Mouse (Mus musculus) megakaryocyte progenitor cell, adult 5-6 weeks (primary cell): ENCODE measurements around the gene Anxa6. TPM values are rescaled to one million over a fixed set of nuclear protein-coding genes. Genes with fewer than 3 reads are reported as not detected.
"Not testable (repeated sequence)": the region's sequence is repeated elsewhere in the genome, so short reads cannot be mapped to it uniquely, and the experiment has no call there.

Experiments used
- ATAC-seq: replicated peaks from 2 replicates; pipeline ENCODE4 v1.8.0; 2016; ENCODE audit warnings: mild to moderate bottlenecking, moderate TSS enrichment, inconsistent platforms; ENCODE audit not compliant: poor library complexity
- total RNA-seq, 2 experiments: library from RNA; stranded (forward) in 1 of 2; stranded (reverse) in 1 of 2; fragments of 157-497, 149-512 nt in 1 of 2; fragments of 200-1000 nt in 1 of 2; gene quantifications; 2 replicates each; pipeline versions ENCODE4 v1.2.3 to v1.2.4; 2015 to 2017

Gene Anxa6
- total RNA-seq, 2 experiments from 2014 or later: 35.7 to 82.4 TPM

- peak; percentile 32 for ATAC-seq
These were observed 70.4 kb downstream of the Anxa6 start, which contains the start of gene Tnip1 for GRCm38 (mm10) chr11:54962810-54963209. Gene Tnip1 (minus strand): TSS chr11:54962917.

GRCm38 (mm10) chr11:54961921-54962320 is 71.3 kb downstream of the Anxa6 start:
- ATAC-seq: no peak

DNA sequence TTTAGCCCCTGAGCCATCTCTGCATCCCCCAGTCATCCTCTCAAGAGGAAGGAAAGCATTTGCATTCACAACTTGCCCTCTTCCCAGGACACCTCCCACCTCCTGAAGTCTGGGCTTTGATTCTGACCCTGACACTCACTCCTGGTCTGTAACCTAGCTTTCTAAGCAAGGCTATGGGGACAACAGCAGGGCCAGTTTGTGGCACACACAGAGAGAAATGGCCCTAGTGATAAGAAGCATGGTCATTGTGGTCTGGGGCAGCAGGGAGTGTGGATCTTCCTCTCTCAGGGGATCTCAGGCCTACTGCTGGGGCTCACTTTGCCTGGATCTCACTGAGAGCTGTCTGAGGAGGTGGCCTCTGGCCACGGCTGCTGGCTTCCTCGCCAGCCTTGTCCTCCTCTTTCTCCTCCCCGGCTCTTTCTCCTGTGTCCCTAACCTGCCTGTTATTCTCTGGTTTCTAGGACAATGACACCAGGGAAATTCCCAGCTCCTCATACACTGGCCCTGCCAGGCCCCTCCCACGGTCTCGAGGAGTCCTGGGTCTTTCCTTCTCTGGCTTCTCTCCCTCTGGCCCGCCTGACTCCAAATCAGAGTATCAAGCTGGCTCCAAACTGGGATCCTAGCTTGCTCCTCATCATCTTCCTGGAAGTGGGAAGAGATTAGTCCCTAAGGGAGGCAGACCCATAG is 71.9 kb downstream of the Anxa6 start:
- ATAC-seq: no peak

- no peak for ATAC-seq
These were observed 73.0 kb downstream of the Anxa6 start for GRCm38 (mm10) chr11:54960251-54960650.

- ATAC-seq: peak; percentile 23; the same call in 1 of the 2 replicates
These were observed 74.6 kb downstream of the Anxa6 start for GRCm38 (mm10) chr11:54958571-54959073.

DNA sequence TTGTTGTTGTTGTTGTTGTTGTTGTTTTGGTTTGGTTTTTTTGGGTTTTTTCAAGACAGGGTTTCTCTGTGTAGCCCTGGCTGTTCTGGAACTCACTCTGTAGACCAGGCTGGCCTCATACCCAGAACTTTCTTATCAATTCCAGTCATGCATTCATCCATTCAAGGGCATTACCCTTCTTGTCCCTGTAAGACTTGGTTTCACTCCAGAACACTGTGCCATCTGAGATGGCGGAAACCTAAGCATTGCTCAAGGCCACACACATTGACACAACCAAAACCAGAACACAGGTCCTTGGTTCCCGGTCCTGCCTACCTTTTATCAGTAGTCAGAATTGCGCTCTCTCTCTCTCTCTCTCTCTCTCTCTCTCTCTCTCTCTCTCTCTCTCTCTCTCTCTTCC is 75.5 kb downstream of the Anxa6 start:
- not testable (repeated sequence) for ATAC-seq

GRCm38 (mm10) chr11:54956912-54957311 is 76.3 kb downstream of the Anxa6 start:
- ATAC-seq: peak; percentile 33; the same call in 1 of the 2 replicates

DNA sequence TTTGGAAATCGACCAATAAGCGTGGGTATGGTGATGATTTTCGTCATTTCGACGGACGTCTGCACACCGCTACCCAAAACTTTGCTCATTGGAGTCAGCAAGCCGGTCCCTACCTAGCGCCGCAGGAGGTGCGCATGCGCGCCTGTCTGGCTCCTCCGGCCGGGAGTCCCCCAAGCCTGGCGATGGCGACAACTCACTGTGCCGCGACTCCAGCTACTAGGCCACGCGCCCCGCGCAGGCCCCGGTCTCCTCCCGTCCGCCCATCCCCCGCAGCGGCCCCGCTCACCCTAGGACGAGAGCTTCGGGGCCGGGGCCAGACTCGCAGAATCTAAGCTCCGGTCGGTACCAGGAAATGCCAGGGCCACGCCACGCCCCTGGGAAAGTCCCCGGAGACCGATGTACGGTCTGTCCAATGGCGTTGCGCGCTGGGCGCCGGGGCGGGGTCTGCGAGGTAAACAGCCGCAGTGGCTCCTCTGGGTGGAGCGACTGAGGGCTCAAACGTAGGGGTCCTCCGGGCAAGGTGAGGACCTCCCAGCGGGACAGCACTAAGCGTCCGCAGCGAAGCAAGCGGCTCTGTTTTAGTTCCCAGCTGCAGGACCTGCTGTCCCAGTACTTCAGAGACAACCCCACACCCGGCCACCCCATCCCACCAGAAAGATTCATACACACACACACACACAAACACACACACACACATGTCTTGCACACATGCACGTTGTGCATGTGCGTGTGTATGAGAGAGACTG is 77.3 kb downstream of the Anxa6 start:
- ATAC-seq: peak; percentile 90

- not testable (repeated sequence) for ATAC-seq
These were observed 77.9 kb downstream of the Anxa6 start for GRCm38 (mm10) chr11:54955400-54955734.

DNA sequence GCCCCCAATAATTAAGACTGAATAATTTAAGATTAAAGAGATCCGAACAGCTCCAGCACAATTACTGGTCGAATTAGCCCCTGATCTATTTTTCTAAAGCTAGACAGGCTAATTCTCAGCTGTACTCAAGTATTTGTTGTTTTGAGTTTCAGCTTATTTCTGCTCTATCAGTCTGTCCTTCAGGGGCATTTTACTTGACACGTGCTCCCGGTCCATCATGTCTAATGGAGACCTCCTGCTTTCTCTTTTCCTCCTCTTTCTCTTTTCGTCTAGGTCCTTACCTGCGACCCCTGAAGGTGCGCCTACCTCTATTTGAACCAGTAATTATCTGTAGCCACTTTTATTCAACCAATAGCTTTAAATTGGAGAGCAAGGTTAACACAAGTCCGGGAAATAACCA is 78.5 kb downstream of the Anxa6 start:
- no peak for ATAC-seq

DNA sequence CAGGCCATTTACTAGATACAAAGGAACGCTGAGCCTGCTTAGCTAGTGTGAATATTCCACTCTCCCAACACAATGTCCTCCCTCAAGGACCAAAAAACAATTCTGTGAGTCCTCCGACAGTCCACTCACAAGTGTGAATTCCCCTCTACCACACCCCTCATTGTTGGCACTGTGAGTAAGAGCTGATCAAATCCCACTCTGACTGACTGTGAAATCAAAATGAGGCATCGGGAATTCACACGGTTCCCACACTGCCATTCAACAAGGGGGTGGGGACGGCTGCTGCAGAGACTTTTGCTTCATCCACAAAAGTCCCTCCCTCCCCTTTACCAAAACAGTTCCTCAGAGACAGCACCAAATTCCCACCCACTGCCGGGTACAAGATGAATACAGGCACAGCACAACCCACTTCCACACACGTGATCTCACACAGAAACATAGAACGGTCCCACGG is 79.2 kb downstream of the Anxa6 start:
- no peak for ATAC-seq

DNA sequence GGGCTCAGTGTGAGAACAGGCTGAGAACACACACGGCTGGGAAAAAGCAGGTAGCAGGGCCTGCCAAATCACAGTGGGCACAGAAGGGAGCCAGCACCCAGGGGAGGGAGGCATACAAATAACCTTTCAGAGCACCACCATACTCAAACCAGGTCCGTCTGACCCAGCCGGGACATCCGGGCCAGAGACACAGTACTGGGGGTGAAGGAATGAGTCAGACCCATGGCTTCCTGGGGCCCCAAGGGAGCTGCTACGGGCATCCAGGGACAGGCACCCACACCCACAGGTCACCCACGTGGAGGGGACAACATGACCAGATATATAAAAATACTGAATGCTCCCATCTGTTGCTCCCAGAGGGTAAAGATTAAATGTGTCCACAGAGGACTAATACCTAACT is 80.6 kb downstream of the Anxa6 start:
- ATAC-seq: no peak

- no peak for ATAC-seq
These were observed 82.6 kb downstream of the Anxa6 start for GRCm38 (mm10) chr11:54950684-54951083.

DNA sequence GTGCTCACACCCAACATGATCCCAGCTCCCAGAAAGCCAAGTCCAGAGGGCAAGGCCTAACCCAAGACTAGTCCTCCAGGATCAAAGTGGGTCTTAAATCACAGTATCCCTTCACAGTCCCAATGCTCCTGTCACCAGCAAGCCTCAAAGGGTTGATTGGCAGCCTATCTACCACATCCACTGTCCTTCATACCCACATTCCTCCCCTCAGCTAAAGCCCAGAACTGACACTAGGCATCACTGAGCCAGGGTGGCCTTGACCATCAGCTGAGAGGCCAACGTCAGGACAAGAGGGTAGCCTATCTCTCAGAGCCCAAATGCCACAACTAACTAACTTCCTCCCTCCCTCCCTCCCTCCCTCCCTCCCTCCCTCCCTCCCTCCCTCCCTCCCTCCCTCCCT is 83.5 kb downstream of the Anxa6 start:
- no peak for ATAC-seq

DNA sequence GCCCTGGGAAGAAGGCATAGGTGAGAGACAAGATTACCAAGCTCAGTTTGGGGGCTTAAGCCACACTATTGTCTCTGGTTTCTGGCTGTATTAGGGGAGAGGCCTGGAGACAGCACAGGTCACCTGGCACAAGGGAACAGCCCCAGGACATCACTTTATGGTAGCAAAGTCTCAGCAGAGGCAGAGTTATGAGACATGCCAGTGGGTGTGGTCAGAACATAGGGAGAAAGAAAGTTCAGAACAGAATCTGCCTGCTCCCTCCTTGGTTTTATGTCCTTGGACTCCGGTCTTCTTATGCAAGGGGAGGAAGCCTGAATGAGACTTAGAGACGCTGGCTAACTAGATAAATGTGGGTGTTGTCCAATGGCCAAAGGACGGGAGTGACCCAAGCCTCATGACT is 88.5 kb downstream of the Anxa6 start:
- ATAC-seq: no peak

- no peak for ATAC-seq
These were observed 93.2 kb downstream of the Anxa6 start for GRCm38 (mm10) chr11:54940056-54940455.

DNA sequence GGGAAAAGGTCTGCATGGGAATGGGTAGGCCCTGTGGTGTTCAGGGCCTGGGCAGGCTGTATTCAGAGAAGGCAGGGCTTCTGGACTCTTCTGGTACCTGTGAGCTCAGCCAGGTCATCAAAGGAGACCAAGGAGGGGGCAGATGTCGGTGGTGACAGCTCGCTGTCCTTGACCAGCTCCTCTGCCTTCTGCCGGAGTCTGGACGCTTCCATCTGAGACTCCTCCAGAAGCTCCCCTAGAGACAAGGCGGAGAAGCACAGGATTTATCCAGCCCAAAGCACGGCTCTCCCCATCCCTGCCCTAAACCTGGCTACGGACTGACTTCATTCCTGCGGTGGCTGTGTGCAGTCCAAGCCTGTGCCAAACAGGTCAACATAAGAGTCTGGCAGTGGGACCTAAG is 93.7 kb downstream of the Anxa6 start:
- ATAC-seq: no peak

DNA sequence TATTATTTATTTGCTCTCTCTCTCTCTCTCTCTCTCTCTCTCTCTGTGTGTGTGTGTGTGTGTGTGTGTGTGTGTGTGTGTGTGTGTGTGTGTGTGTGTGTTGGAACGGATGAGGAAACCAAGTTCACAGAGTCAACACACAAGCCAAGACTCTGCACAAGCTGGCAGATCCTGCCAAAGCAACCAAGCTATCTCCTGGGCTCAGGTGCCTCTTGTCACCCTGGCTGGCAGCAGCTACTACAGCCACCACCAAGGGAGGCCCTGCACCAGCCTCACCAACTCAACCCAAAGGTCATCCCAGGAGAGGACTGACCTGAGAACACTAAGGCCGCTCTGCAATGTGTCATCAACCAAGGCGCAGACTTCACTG is 96.5 kb downstream of the Anxa6 start:
- peak; percentile 16; the same call in 1 of the 2 replicates for ATAC-seq

DNA sequence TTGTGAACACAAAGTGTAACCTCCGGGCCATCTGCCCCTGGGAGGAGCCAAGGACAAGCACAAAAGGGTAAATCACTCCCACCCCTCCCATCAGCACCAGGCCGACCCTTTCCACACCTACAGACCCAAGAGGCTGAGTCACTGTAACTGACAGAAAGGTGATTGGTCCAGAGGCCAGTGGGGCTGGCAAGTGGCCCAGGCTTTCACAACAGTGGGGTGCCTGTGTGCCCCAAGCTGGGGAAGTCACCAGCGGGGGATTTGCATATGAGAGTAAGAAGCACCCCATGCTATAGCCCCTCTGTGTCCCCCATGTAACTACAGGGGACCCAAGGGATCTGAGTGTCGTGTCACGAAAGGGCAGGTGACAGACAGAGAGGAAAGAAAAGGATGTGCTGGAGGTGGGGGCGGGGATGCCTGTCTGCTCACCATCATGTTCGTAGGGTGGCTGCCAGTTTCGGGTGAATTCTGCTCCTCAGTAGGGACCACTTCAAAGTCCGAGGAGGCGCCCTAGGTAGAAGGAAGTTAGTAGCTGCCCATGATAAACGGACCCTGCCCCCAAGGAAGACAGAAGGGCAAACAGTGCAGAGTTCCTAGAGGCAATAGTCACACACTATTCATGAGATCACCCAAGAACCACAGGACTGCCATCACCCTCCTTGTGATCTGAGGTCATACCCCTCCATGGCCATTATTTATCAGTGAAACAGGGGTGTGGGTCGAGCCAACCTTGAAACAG is 97.0 kb downstream of the Anxa6 start:
- peak; percentile 82 for ATAC-seq

DNA sequence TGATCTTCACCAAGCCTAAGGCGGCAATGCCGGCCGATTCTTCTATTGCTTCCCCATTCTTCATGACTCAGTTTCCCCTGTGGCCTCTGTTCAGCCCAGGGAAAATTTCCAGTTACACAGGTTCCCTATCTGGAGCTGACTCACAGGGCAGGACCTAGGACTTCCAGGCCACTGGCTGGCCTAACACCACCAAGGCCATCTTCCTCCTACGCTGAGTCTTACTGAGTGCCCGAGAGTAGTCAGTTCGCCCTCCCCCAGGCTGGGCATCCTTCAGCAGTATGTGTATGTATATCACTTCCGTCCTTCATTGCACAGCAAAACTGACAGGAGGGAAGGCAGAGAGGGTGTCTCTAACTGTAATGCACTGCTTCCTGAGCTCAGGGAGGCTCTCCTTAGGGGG is 99.0 kb downstream of the Anxa6 start:
- ATAC-seq: no peak

GRCm38 (mm10) chr11:54932540-54932939 is 100.7 kb downstream of the Anxa6 start:
- ATAC-seq: no peak
